Mouse (Mus musculus) megakaryocyte, adult 5-6 weeks (primary cell): ENCODE measurements at regions not wholly inside any gene's neighbourhood (a gene's known extent, or its start where the extent isn't known, plus 50 kb on each side); places are given as distances from the start of the nearest gene placed in this dataset.

Experiments
- ATAC-seq: 2 replicates; pipeline ENCODE4 v1.8.0; 2016; ENCODE audit warnings: mild to moderate bottlenecking, inconsistent platforms; ENCODE audit not compliant: poor library complexity, severe bottlenecking

- ATAC-seq = no peak
Observed at GRCm38 (mm10) chr3:51127875-51128274, 96.4 kb upstream of the Noct start.

GRCm38 (mm10) chr3:51128491-51129155, 95.6 kb upstream of the Noct start:
- peak; percentile 96 for ATAC-seq

GRCm38 (mm10) chr3:51130709-51131108, 93.5 kb upstream of the Noct start:
- ATAC-seq = no peak

- ATAC-seq = no peak
Observed at GRCm38 (mm10) chr3:51131341-51131740, 92.9 kb upstream of the Noct start.

GRCm38 (mm10) chr3:51132736-51133135, 91.5 kb upstream of the Noct start:
- ATAC-seq = no peak

GRCm38 (mm10) chr3:51135581-51135980, 88.7 kb upstream of the Noct start:
- ATAC-seq = no peak

GRCm38 (mm10) chr3:51137730-51138312, 86.4 kb upstream of the Noct start:
- no peak for ATAC-seq

GRCm38 (mm10) chr3:51145985-51146384, 78.3 kb upstream of the Noct start:
- peak; percentile 72 for ATAC-seq

GRCm38 (mm10) chr3:51150012-51150411, 74.2 kb upstream of the Noct start:
- no peak for ATAC-seq

- peak; percentile 60; the same call in 1 of the 2 replicates for ATAC-seq
Observed at GRCm38 (mm10) chr3:51151104-51151503, 73.1 kb upstream of the Noct start.

GRCm38 (mm10) chr3:51155621-51156020, 68.6 kb upstream of the Noct start:
- no peak for ATAC-seq

- ATAC-seq = peak; percentile 47
Observed at GRCm38 (mm10) chr3:51156386-51157290, 67.6 kb upstream of the Noct start.

GRCm38 (mm10) chr3:51157291-51157650, 67.0 kb upstream of the Noct start:
- ATAC-seq = no peak

- no peak for ATAC-seq
Observed at GRCm38 (mm10) chr3:51158449-51158848, 65.8 kb upstream of the Noct start.

GRCm38 (mm10) chr3:51159322-51159721, 64.9 kb upstream of the Noct start:
- ATAC-seq = no peak

- no peak for ATAC-seq
Observed at GRCm38 (mm10) chr3:51159881-51160280, 64.4 kb upstream of the Noct start.

GRCm38 (mm10) chr3:51160625-51161024, 63.6 kb upstream of the Noct start:
- ATAC-seq = no peak

GRCm38 (mm10) chr3:51169150-51169925, 54.9 kb upstream of the Noct start:
- ATAC-seq = no peak

- ATAC-seq = peak; percentile 99
Observed at GRCm38 (mm10) chr3:51170225-51170852, 53.9 kb upstream of the Noct start.
